Mouse (Mus musculus) MEL (cell line): ENCODE measurements around the gene Pigf. TPM values are rescaled to one million over a fixed set of nuclear protein-coding genes. Genes with fewer than 3 reads are reported as not detected.

Experiments
- DNase-seq: peaks from one replicate; pipeline ENCODE4 v3.0.0; 2011; ENCODE audit warnings: low read depth, low spot score
- H3K27ac ChIP-seq: 2 replicates; pipeline ENCODE4 v1.5.1; 2012; ENCODE audit warnings: low read depth, mild to moderate bottlenecking, control low read depth, low read length, moderate library complexity; ENCODE audit not compliant: control insufficient read depth
- H3K27me3 ChIP-seq, 2 experiments: fragments of 150-350 bp in 1 of 2; sonication (generic) in 1 of 2; 2 replicates each; pipeline ENCODE4 v1.6.1; 2012; ENCODE audit warnings: low read length in 2 of 2, mild to moderate bottlenecking in 2 of 2, improper control_type of control experiment in 1 of 2, moderate library complexity in 1 of 2; ENCODE audit not compliant: insufficient read depth in 2 of 2, control insufficient read depth in 1 of 2
- H3K36me3 ChIP-seq, 2 experiments: 2 replicates each; pipeline ENCODE4 v1.6.1; 2012 to 2014; ENCODE audit warnings: low read length in 2 of 2, improper control_type of control experiment in 1 of 2, inconsistent platforms in 1 of 2, mild to moderate bottlenecking in 1 of 2; ENCODE audit not compliant: insufficient read depth in 2 of 2, control insufficient read depth in 1 of 2
- H3K4me1 ChIP-seq, 2 experiments: fragments of 150-350 bp in 1 of 2; sonication (generic) in 1 of 2; 2 replicates each; pipeline ENCODE4 v1.6.1; 2012; ENCODE audit warnings: low read length in 2 of 2, improper control_type of control experiment in 1 of 2, mild to moderate bottlenecking in 1 of 2; ENCODE audit not compliant: insufficient read depth in 2 of 2, control insufficient read depth in 1 of 2
- H3K4me3 ChIP-seq, 2 experiments: fragments of 150-350 bp in 1 of 2; sonication (generic) in 1 of 2; 2 replicates each; pipeline ENCODE4 v1.5.1; 2012; ENCODE audit warnings: low read depth in 2 of 2, low read length in 2 of 2, mild to moderate bottlenecking in 2 of 2, moderate library complexity in 2 of 2, control low read depth in 1 of 2, improper control_type of control experiment in 1 of 2; ENCODE audit not compliant: control insufficient read depth in 1 of 2, insufficient read depth in 1 of 2
- H3K79me2 ChIP-seq: 2 replicates; pipeline ENCODE4 v1.6.1; 2012; ENCODE audit warnings: mild to moderate bottlenecking, low read length, moderate library complexity; ENCODE audit not compliant: control insufficient read depth, poor library complexity, insufficient read depth
- H3K9ac ChIP-seq: 2 replicates; pipeline ENCODE4 v1.6.1; 2012; ENCODE audit warnings: low read depth, mild to moderate bottlenecking, control low read depth, low read length, moderate library complexity; ENCODE audit not compliant: control insufficient read depth, poor library complexity, severe bottlenecking
- H3K9me3 ChIP-seq: fragments of 150-350 bp; sonication (generic); replicated peaks from 2 replicates; pipeline ENCODE4 v1.6.1; 2012; ENCODE audit warnings: mild to moderate bottlenecking, low read length, improper control_type of control experiment, moderate library complexity; ENCODE audit not compliant: insufficient read depth
- BHLHE40 ChIP-seq: IDR thresholded peaks from 2 replicates; pipeline ENCODE4 v1.6.1; 2012; ENCODE audit warnings: low read depth, mild to moderate bottlenecking, inconsistent platforms, low read length, improper control_type of control experiment, borderline replicate concordance
- CHD2 ChIP-seq: IDR thresholded peaks from 2 replicates; pipeline ENCODE4 v1.6.1; 2011; ENCODE audit warnings: low read length, improper control_type of control experiment
- E2F4 ChIP-seq: IDR thresholded peaks from 2 replicates; pipeline ENCODE4 v1.6.1; 2011; ENCODE audit warnings: low read depth, low read length, improper control_type of control experiment, borderline replicate concordance
- EP300 ChIP-seq, 2 experiments: IDR thresholded peaks; 2 replicates each; pipeline ENCODE4 v1.6.1; 2011; ENCODE audit warnings: improper control_type of control experiment in 2 of 2, low read length in 2 of 2, low read depth in 1 of 2, mild to moderate bottlenecking in 1 of 2
- ETS1 ChIP-seq: IDR thresholded peaks from 2 replicates; pipeline ENCODE4 v1.6.1; 2012; ENCODE audit warnings: low read depth, mild to moderate bottlenecking, inconsistent platforms, low read length, improper control_type of control experiment, moderate library complexity
- GATA1 ChIP-seq: IDR thresholded peaks from 2 replicates; pipeline ENCODE4 v1.6.1; 2011; ENCODE audit warnings: low read depth, low read length, improper control_type of control experiment
- HCFC1 ChIP-seq: IDR thresholded peaks from 2 replicates; pipeline ENCODE4 v1.6.1; 2012; ENCODE audit warnings: low read depth, mild to moderate bottlenecking, inconsistent platforms, low read length, improper control_type of control experiment, moderate library complexity
- MAX ChIP-seq: IDR thresholded peaks from 2 replicates; pipeline ENCODE4 v1.6.1; 2011; ENCODE audit warnings: low read length, improper control_type of control experiment
- MXI1 ChIP-seq: IDR thresholded peaks from 2 replicates; pipeline ENCODE4 v1.6.1; 2011; ENCODE audit warnings: mild to moderate bottlenecking, low read depth, low read length, improper control_type of control experiment
- MYB ChIP-seq: IDR thresholded peaks from 2 replicates; pipeline ENCODE4 v1.6.1; 2011; ENCODE audit warnings: mild to moderate bottlenecking, low read depth, low read length, improper control_type of control experiment
- POLR2A ChIP-seq, 2 experiments: IDR thresholded peaks; 2 replicates each; pipeline ENCODE4 v1.6.1; 2011 to 2012; ENCODE audit warnings: low read length in 2 of 2, mild to moderate bottlenecking in 2 of 2, control low read depth in 1 of 2, improper control_type of control experiment in 1 of 2, low read depth in 1 of 2, moderate library complexity in 1 of 2; ENCODE audit not compliant: control insufficient read depth in 1 of 2, insufficient read depth in 1 of 2, poor library complexity in 1 of 2
- POLR2AphosphoS2 ChIP-seq: IDR thresholded peaks from 2 replicates; pipeline ENCODE4 v1.6.1; 2011; ENCODE audit warnings: low read length, improper control_type of control experiment
- POLR2AphosphoS5 ChIP-seq: IDR thresholded peaks from 2 replicates; pipeline ENCODE4 v1.6.1; 2012; ENCODE audit warnings: low read depth, borderline replicate concordance, mild to moderate bottlenecking, inconsistent platforms, low read length, moderate library complexity, mixed read lengths
- RAD21 ChIP-seq: IDR thresholded peaks from 2 replicates; pipeline ENCODE4 v1.6.1; 2011; ENCODE audit warnings: mild to moderate bottlenecking, low read depth, low read length, improper control_type of control experiment
- RCOR1 ChIP-seq: IDR thresholded peaks from 2 replicates; pipeline ENCODE4 v1.6.1; 2012; ENCODE audit warnings: low read depth, mild to moderate bottlenecking, inconsistent platforms, low read length, improper control_type of control experiment
- TAL1 ChIP-seq: IDR thresholded peaks from 2 replicates; pipeline ENCODE4 v1.6.1; 2012; ENCODE audit warnings: mild to moderate bottlenecking, inconsistent platforms, low read length, moderate library complexity, mixed read lengths
- TCF12 ChIP-seq: IDR thresholded peaks from 2 replicates; pipeline ENCODE4 v1.6.1; 2014; ENCODE audit warnings: low read depth, mild to moderate bottlenecking, inconsistent platforms, low read length, improper control_type of control experiment, moderate library complexity
- UBTF ChIP-seq: IDR thresholded peaks from 2 replicates; pipeline ENCODE4 v1.6.1; 2012; ENCODE audit warnings: low read depth, mild to moderate bottlenecking, inconsistent platforms, low read length, improper control_type of control experiment, moderate library complexity, borderline replicate concordance; ENCODE audit not compliant: insufficient read depth
- USF2 ChIP-seq, 2 experiments: IDR thresholded peaks; 2 replicates each; pipeline ENCODE4 v1.6.1; 2011 to 2012; ENCODE audit warnings: improper control_type of control experiment in 2 of 2, low read length in 2 of 2, borderline replicate concordance in 1 of 2, inconsistent platforms in 1 of 2, low read depth in 1 of 2, mild to moderate bottlenecking in 1 of 2; ENCODE audit not compliant: insufficient read depth in 1 of 2
- ZKSCAN1 ChIP-seq: IDR thresholded peaks from 2 replicates; pipeline ENCODE4 v1.6.1; 2012; ENCODE audit warnings: low read depth, mild to moderate bottlenecking, inconsistent platforms, low read length, improper control_type of control experiment, moderate library complexity
- ZNF384 ChIP-seq: IDR thresholded peaks from 2 replicates; pipeline ENCODE4 v1.6.1; 2012; ENCODE audit warnings: low read depth, mild to moderate bottlenecking, inconsistent platforms, low read length, improper control_type of control experiment
- polyA plus RNA-seq, 2 experiments: library from polyadenylated mRNA; stranded (reverse) in 1 of 2; unstranded in 1 of 2; fragments of >175 nt in 1 of 2; fragments of >200 nt in 1 of 2; gene quantifications; 2 replicates each; pipeline versions ENCODE4 v1.2.1 to v1.2.4; 2012; ENCODE audit warnings: low replicate concordance in 2 of 2, low read depth in 1 of 2; ENCODE audit not compliant: insufficient read length in 2 of 2, insufficient read depth in 1 of 2, missing spikeins in 1 of 2
- total RNA-seq: library from RNA; depleted of rRNA; stranded (reverse); fragments of 300-350 nt; gene quantifications from 2 replicates; pipeline ENCODE4 v1.2.3, GENCODE M21; 2012

Pigf gene
- total and polyA plus RNA-seq, 3 experiments, result 19.2 to 24.8 TPM; not detected in 1

DNA sequence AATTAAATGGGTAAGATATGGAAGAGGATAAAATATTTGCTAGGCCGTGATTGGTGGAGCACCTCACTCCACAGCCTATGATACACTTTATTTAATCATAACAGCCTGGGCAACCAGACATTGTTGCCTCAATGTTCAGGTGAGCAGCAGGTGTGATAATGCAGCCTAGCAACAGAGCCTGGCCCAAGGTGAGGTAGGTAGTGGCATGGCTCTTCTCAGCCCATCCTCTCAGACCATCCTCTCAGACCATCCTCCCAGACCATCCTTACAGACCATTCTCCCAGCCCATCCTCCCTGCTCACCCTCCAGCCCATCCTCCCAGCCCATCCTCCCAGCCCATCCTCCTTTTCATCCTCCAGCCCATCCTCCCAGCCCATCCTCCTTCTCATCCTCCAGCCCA is 26.4 kb upstream of the Pigf start:
- no peak for DNase-seq
- no peak overlapping the region for H3K9ac ChIP-seq
- no peak overlapping the region for H3K4me3 ChIP-seq
- H3K79me2 ChIP-seq, result no peaks in the 10 kb centered on the region
- no peaks in the 10 kb centered on the region for H3K9me3 ChIP-seq
- H3K27me3 ChIP-seq, result peaks cover 1 to 2% of the 10 kb centered on the region in 2 experiments; a peak in 3 of 4 replicates
- H3K27ac ChIP-seq, result no peak overlapping the region
- peaks cover 0 to 8% of the 10 kb centered on the region in 2 experiments; a peak in 2 of 4 replicates for H3K4me1 ChIP-seq
- no peaks in the 10 kb centered on the region for H3K36me3 ChIP-seq
- TF ChIP-seq BHLHE40 (no peak), MAX (no peak), USF2 (IDR thresholded peaks at IDR 0.05; ENCODE audit: borderline replicate concordance in 1 of 2, insufficient read depth in 1 of 2, low read depth in 1 of 2, low read length in 2 of 2) (no peak), TAL1 (no peak), GATA1 (no peak), MXI1 (no peak), UBTF (no peak), EP300 (IDR thresholded peaks at IDR 0.05; ENCODE audit: low read depth in 1 of 2, low read length in 2 of 2) (no peak), CHD2 (no peak), RAD21 (no peak), TCF12 (no peak), POLR2AphosphoS2 (no peak), HCFC1 (no peak), ETS1 (no peak), ZKSCAN1 (no peak)
- TF ChIP-seq, all 39 proteins: peak for 0

DNA sequence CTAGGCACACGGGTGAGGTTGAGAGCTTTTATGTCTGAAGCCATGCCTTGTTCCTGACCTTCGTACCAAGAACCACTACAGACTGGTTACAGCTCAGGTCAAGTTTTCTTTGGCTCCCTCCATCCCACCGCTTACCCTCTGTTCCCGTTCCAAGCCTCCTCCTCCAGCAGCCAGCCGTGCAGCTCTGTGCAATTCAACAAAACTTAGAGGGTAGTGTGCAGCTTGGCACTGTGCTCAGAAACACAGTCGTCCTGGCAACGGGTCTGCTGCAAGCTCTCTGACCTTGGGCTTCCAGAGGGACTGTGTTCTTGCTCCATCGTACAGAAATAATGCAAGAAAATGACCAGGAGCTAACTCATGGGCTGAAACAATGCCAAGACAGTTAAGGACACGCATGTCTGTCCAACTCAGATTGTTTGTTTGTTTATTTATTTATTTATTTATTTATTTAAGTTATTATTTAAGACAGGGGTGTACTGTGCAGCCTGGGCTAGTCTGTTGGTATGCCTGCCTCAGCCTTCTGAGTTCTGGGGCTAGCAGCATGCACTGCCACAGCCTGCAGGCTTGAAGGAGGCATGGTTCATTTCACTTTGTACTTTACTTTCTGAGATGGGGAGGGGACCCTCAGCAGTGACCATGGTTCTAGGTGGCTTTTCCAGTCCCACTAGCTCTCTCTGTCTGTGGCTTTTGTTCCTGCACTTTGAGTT is 25.4 kb upstream of the Pigf start:
- Histone ChIP-seq H3K36me3 (no peaks in the 10 kb centered on the region), H3K4me3 (no peak overlapping the region), H3K79me2 (no peaks in the 10 kb centered on the region), H3K27me3 (peaks cover 2 to 3% of the 10 kb centered on the region in 2 experiments; a peak in 3 of 4 replicates), H3K9ac (no peak overlapping the region), H3K27ac (no peak overlapping the region), H3K4me1 (no peaks in the 10 kb centered on the region), H3K9me3 (no peaks in the 10 kb centered on the region)
- no peak for TF ChIP-seq ZNF384
- no peak for TF ChIP-seq E2F4
- TF ChIP-seq ZKSCAN1, result no peak
- TF ChIP-seq RAD21, result no peak
- no peak for TF ChIP-seq RCOR1
- no peak for TF ChIP-seq POLR2AphosphoS5
- TF ChIP-seq POLR2A (IDR thresholded peaks at IDR 0.05; ENCODE audit: control insufficient read depth in 1 of 2, insufficient read depth in 1 of 2, low read depth in 1 of 2, low read length in 2 of 2, poor library complexity in 1 of 2), result no peak
- no peak for TF ChIP-seq MYB
- TF ChIP-seq, all 39 proteins: peak for 0
- no peak for DNase-seq
